Mouse (Mus musculus) C2C12 (cell line): ENCODE measurements around the gene A830031A19Rik. TPM values are rescaled to one million over a fixed set of nuclear protein-coding genes. Genes with fewer than 3 reads are reported as not detected.

Experiments
- H3K27me3 ChIP-seq: one replicate; pipeline ENCODE4 v1.6.1; 2011; ENCODE audit not compliant: control insufficient read depth, insufficient read depth, insufficient read length
- H3K36me3 ChIP-seq: one replicate; pipeline ENCODE4 v1.6.1; 2011; ENCODE audit not compliant: control insufficient read depth, insufficient read depth
- H3K4me3 ChIP-seq: one replicate; pipeline ENCODE4 v1.5.1; 2011; ENCODE audit warnings: mild to moderate bottlenecking, control low read depth; ENCODE audit not compliant: poor library complexity, insufficient read depth, severe bottlenecking
- H3K79me2 ChIP-seq: one replicate; pipeline ENCODE4 v1.6.1; 2011; ENCODE audit not compliant: control insufficient read depth, insufficient read depth
- H3K79me3 ChIP-seq: one replicate; pipeline ENCODE4 v1.6.1; 2011; ENCODE audit warnings: low read depth, control low read depth
- H3ac ChIP-seq: one replicate; pipeline ENCODE3; 2011; ENCODE audit warnings: low read depth; ENCODE audit not compliant: control insufficient read depth, insufficient read length
- CEBPB ChIP-seq: IDR thresholded peaks from one replicate; pipeline ENCODE4 v1.6.1; 2011; ENCODE audit warnings: low read depth, mild to moderate bottlenecking, control low read depth, moderate library complexity
- CTCF ChIP-seq: IDR thresholded peaks from one replicate; pipeline ENCODE4 v1.5.1; 2011; ENCODE audit not compliant: control insufficient read depth, insufficient read depth, insufficient read length
- FOSL1 ChIP-seq: IDR thresholded peaks from one replicate; pipeline ENCODE4 v1.8.0; 2011; ENCODE audit warnings: mild to moderate bottlenecking, low read length; ENCODE audit not compliant: poor library complexity, insufficient read depth, severe bottlenecking
- MAX ChIP-seq: IDR thresholded peaks from one replicate; pipeline ENCODE4 v1.6.1; 2011; ENCODE audit warnings: mild to moderate bottlenecking, control low read depth
- MYOD1 ChIP-seq: IDR thresholded peaks from one replicate; pipeline ENCODE4 v1.6.1; 2011; ENCODE audit warnings: low read depth; ENCODE audit not compliant: control insufficient read depth, insufficient read length
- MYOG ChIP-seq: IDR thresholded peaks from one replicate; pipeline ENCODE4 v1.6.1; 2011; ENCODE audit not compliant: control insufficient read depth, insufficient read length; ENCODE audit errors: extremely low read depth
- USF1 ChIP-seq: IDR thresholded peaks from one replicate; pipeline ENCODE4 v1.6.1; 2011; ENCODE audit warnings: low read depth, mild to moderate bottlenecking, control low read depth, moderate library complexity
- polyA plus RNA-seq: library from polyadenylated mRNA; unstranded; fragments of >200 nt; fragmentation: generic; extraction: Trizol; gene quantifications from one replicate; pipeline ENCODE4 v1.2.1, GENCODE M21; 2012; ENCODE audit warnings: missing spikeins

Gene A830031A19Rik
- polyA plus RNA-seq, 1 experiment, result not detected

DNA sequence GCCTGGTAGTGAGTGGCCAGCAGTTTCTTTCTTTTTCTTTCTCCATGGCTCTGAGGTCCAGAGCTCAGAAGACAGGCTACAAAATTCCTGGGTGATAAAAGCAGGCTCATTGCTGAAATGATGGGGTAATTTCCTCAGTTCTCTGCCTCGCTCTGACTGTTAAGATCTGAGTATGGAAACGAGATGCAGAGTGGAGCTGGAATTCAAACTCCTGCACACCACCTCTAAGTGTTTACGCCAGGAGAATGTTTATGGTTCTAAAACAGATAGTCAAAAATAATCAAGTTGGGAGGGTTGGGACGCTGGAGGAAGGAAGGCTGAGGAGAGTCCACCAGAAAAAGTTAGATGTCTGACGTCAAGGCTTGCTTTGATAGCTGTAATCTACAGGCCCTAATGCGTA lies 10.6 kb downstream of the A830031A19Rik start:
- no peaks in the 10 kb centered on the region for H3K36me3 ChIP-seq
- no peaks in the 10 kb centered on the region for H3K79me2 ChIP-seq
- TF ChIP-seq FOSL1, result no peak
- TF ChIP-seq CTCF, result no peak
- no peak for TF ChIP-seq CEBPB
- no peak for TF ChIP-seq MAX
- no peak for TF ChIP-seq MYOD1
- no peak for TF ChIP-seq MYOG
- no peak for TF ChIP-seq USF1
- H3ac ChIP-seq, result no peak overlapping the region
- no peaks in the 10 kb centered on the region for H3K79me3 ChIP-seq
- H3K4me3 ChIP-seq, result no peak overlapping the region
- peaks cover 9% of the 10 kb centered on the region for H3K27me3 ChIP-seq

- no peaks in the 10 kb centered on the region for H3K36me3 ChIP-seq
- TF ChIP-seq MYOG, result no peak
- TF ChIP-seq MAX, result no peak
- no peak for TF ChIP-seq CTCF
- no peak for TF ChIP-seq MYOD1
- no peak for TF ChIP-seq CEBPB
- no peak for TF ChIP-seq USF1
- no peak for TF ChIP-seq FOSL1
- H3K79me2 ChIP-seq, result no peaks in the 10 kb centered on the region
- no peaks in the 10 kb centered on the region for H3K79me3 ChIP-seq
- H3ac ChIP-seq, result no peak overlapping the region
- peaks cover 9% of the 10 kb centered on the region for H3K27me3 ChIP-seq
- no peak overlapping the region for H3K4me3 ChIP-seq
These were observed 12.3 kb downstream of the A830031A19Rik start for GRCm38 (mm10) chr11:24062495-24063096.

DNA sequence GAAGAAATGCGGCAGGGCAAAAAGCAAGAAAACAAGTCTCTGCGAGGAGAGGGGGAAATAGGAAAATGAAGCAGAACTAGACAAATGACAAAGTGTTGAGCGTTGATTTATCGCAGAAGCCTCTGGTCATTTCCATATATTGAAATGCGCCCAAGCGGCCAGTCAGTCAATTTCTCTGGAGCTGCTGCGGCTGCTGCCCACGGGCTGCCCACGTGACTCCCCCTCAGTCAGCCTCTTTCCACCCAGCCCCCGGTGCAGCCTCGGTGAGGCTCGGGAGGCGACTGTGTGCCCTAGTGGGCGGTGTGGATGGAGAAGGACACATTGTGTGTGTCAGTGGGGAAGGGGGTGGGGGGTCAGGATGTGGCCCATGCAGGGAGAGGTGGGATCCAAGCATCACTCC lies 13.0 kb downstream of the A830031A19Rik start:
- TF ChIP-seq FOSL1 (no peak), MAX (no peak), CEBPB (no peak), USF1 (no peak), CTCF (no peak), MYOD1 (no peak), MYOG (no peak)
- no peak overlapping the region for H3K4me3 ChIP-seq

DNA sequence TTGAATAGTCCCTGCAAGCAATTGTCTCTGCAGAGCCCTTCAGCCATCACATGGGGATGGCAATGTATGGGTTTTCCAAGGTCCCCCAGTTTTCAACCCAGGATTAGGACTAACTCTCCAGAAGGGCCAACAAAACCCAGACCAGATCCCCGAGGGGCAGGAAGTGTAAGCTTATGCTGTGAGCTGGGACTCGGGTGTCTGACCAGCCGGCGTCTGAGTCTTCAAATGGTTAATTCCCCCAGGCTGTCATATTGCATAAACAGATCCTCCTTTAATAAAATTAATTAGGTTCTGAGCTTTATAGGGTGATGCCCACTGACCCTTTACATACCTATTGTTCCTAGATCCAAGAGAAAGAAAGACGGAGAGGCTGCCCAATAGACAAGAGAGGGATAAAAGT lies 14.4 kb downstream of the A830031A19Rik start:
- Histone ChIP-seq H3K79me3 (no peaks in the 10 kb centered on the region), H3K4me3 (no peak overlapping the region), H3K36me3 (no peaks in the 10 kb centered on the region), H3ac (no peak overlapping the region), H3K27me3 (peaks cover 9% of the 10 kb centered on the region), H3K79me2 (no peaks in the 10 kb centered on the region)
- TF ChIP-seq MYOG (no peak), FOSL1 (no peak), USF1 (no peak), MAX (no peak), CTCF (no peak), MYOD1 (no peak), CEBPB (no peak)

More for the DNA sequence above, 13.0 kb downstream of the A830031A19Rik start:
- no peaks in the 10 kb centered on the region for H3K79me2 ChIP-seq
- H3K79me3 ChIP-seq, result no peaks in the 10 kb centered on the region
- H3ac ChIP-seq, result no peak overlapping the region
- peaks cover 9% of the 10 kb centered on the region for H3K27me3 ChIP-seq
- no peaks in the 10 kb centered on the region for H3K36me3 ChIP-seq

- no peaks in the 10 kb centered on the region for H3K36me3 ChIP-seq
- TF ChIP-seq CEBPB, result no peak
- TF ChIP-seq MYOD1, result no peak
- TF ChIP-seq USF1, result no peak
- TF ChIP-seq FOSL1, result no peak
- TF ChIP-seq MYOG, result no peak
- no peak for TF ChIP-seq MAX
- no peak for TF ChIP-seq CTCF
- no peaks in the 10 kb centered on the region for H3K79me3 ChIP-seq
- H3K4me3 ChIP-seq, result no peak overlapping the region
- H3ac ChIP-seq, result no peak overlapping the region
- peaks cover 9% of the 10 kb centered on the region for H3K27me3 ChIP-seq
- no peaks in the 10 kb centered on the region for H3K79me2 ChIP-seq
These were observed 15.7 kb downstream of the A830031A19Rik start for GRCm38 (mm10) chr11:24059137-24059536.
